Mouse (Mus musculus): ENCODE data around the gene Pitpnc1. TPM values are rescaled to one million over a fixed set of nuclear protein-coding genes. Genes with fewer than 3 reads are reported as not detected.

The Pitpnc1 gene
- total RNA-seq, 1 experiment from 2014 or later, result 39.9 TPM

GRCm38 (mm10) chr11:107287215-107288185, 183.0 kb downstream of the Pitpnc1 start:
- no peak for ATAC-seq (replicated peaks in 1 of 2; ENCODE audit: insufficient read depth in 1 of 2, low FRiP score in 2 of 2, low TSS enrichment in 1 of 2, low read depth in 1 of 2, poor library complexity in 2 of 2, severe bottlenecking in 2 of 2)

- no peak for ATAC-seq (replicated peaks in 1 of 2; ENCODE audit: insufficient read depth in 1 of 2, low FRiP score in 2 of 2, low TSS enrichment in 1 of 2, low read depth in 1 of 2, poor library complexity in 2 of 2, severe bottlenecking in 2 of 2)
Observed at GRCm38 (mm10) chr11:107285731-107286130, 184.8 kb downstream of the Pitpnc1 start.

- no peak for ATAC-seq (replicated peaks in 1 of 2; ENCODE audit: insufficient read depth in 1 of 2, low FRiP score in 2 of 2, low TSS enrichment in 1 of 2, low read depth in 1 of 2, poor library complexity in 2 of 2, severe bottlenecking in 2 of 2)
Observed at GRCm38 (mm10) chr11:107283632-107284031, 186.9 kb downstream of the Pitpnc1 start.

- no peak for ATAC-seq (replicated peaks in 1 of 2; ENCODE audit: insufficient read depth in 1 of 2, low FRiP score in 2 of 2, low TSS enrichment in 1 of 2, low read depth in 1 of 2, poor library complexity in 2 of 2, severe bottlenecking in 2 of 2)
Observed at GRCm38 (mm10) chr11:107282481-107282880, 188.0 kb downstream of the Pitpnc1 start.

GRCm38 (mm10) chr11:107279258-107279657, 191.2 kb downstream of the Pitpnc1 start:
- no peak for ATAC-seq (replicated peaks in 1 of 2; ENCODE audit: insufficient read depth in 1 of 2, low FRiP score in 2 of 2, low TSS enrichment in 1 of 2, low read depth in 1 of 2, poor library complexity in 2 of 2, severe bottlenecking in 2 of 2)

DNA sequence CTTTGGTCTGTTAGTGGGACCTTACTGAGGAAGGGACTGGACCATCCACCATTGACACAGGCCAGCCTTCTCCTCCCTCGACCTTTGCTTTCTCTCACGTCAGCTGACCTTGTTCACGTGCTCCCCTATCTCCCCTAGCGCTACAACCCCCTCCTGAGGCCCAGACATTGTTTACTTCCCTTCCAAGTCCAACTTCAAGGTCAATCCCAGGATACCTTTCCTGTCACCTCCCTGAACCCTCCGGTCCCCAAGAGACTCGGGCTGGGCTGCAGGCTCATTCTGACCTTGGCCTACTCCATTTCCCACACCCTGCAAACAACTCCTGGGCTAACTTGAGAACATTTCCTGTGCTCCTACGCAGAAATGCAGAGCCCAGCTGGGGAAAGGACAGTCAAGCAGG, 193.6 kb downstream of the Pitpnc1 start:
- ATAC-seq (replicated peaks in 1 of 2; ENCODE audit: insufficient read depth in 1 of 2, low FRiP score in 2 of 2, low TSS enrichment in 1 of 2, low read depth in 1 of 2, poor library complexity in 2 of 2, severe bottlenecking in 2 of 2), result no peak

- ATAC-seq (replicated peaks in 1 of 2; ENCODE audit: insufficient read depth in 1 of 2, low FRiP score in 2 of 2, low TSS enrichment in 1 of 2, low read depth in 1 of 2, poor library complexity in 2 of 2, severe bottlenecking in 2 of 2), result 0 out of 4 replicates have a peak, but pooled peaks of 1 of the 2 experiments have one; percentile 25
Observed at GRCm38 (mm10) chr11:107276337-107276736, 194.2 kb downstream of the Pitpnc1 start.

DNA sequence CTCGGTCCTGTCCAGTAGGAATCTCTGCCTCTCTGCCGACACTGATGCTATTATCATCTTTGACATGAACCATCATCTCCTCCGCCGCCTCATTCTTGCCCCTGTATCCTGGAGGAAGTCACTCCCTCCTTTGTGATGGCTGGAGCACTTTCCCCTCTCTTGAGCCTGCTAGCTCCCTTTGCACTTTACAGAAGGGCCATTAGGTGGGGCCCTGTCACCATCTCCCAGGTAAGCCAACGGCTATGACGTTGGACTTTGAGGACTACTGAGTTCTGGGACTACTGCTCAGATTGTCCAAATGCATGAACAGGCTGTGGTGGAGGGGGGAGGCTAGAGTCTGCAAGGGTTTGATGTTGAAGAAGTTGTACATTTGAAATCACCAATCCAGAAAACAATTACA, 194.6 kb downstream of the Pitpnc1 start:
- no peak; a peak in 1 of 4 replicates for ATAC-seq (replicated peaks in 1 of 2; ENCODE audit: insufficient read depth in 1 of 2, low FRiP score in 2 of 2, low TSS enrichment in 1 of 2, low read depth in 1 of 2, poor library complexity in 2 of 2, severe bottlenecking in 2 of 2)

- ATAC-seq (replicated peaks in 1 of 2; ENCODE audit: insufficient read depth in 1 of 2, low FRiP score in 2 of 2, low TSS enrichment in 1 of 2, low read depth in 1 of 2, poor library complexity in 2 of 2, severe bottlenecking in 2 of 2), result no peak
Observed at GRCm38 (mm10) chr11:107274206-107274605, 196.3 kb downstream of the Pitpnc1 start.

GRCm38 (mm10) chr11:107272351-107272975, 198.0 kb downstream of the Pitpnc1 start:
- no peak for ATAC-seq (replicated peaks in 1 of 2; ENCODE audit: insufficient read depth in 1 of 2, low FRiP score in 2 of 2, low TSS enrichment in 1 of 2, low read depth in 1 of 2, poor library complexity in 2 of 2, severe bottlenecking in 2 of 2)

DNA sequence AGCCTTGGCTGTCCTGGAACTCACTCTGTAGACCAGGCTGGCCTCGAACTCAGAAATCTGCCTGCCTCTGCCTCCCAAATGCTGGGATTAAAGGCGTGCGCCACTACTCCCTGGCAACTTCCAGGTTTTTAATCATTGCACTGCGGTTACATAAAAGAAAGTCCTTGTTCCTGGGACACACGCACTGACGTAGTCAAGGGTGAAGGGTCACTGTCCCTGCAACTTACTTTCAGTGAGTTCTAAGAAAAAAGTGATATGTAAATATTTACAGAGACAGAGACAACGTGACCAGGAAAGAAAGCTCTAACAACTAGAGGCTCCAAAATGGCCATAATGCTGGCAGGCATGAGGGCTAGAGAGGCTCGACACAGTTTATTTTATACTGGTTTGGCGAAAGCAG, 199.9 kb downstream of the Pitpnc1 start:
- ATAC-seq (replicated peaks in 1 of 2; ENCODE audit: insufficient read depth in 1 of 2, low FRiP score in 2 of 2, low TSS enrichment in 1 of 2, low read depth in 1 of 2, poor library complexity in 2 of 2, severe bottlenecking in 2 of 2), result no peak

DNA sequence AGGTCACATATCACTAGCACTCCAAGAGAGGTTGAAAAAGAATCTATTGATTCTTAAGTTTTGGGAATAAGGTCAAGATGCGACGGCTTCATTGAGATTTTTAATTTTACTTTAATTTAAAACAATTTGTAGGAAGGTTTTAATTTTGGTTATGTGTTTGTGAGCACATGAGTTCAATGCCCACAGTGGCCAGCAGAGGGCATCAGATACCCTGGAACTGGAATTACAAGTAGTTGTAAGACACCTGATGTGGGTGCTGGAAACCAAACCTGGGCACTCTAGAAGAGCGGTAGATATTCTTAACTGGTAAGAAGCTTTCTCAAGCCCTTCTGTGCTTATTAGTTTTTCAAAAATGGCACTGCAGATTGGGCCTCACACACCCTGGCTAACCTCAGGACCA, 203.0 kb downstream of the Pitpnc1 start:
- ATAC-seq (replicated peaks in 1 of 2; ENCODE audit: insufficient read depth in 1 of 2, low FRiP score in 2 of 2, low TSS enrichment in 1 of 2, low read depth in 1 of 2, poor library complexity in 2 of 2, severe bottlenecking in 2 of 2), result no peak

GRCm38 (mm10) chr11:107265861-107266260, 204.6 kb downstream of the Pitpnc1 start:
- ATAC-seq (replicated peaks in 1 of 2; ENCODE audit: insufficient read depth in 1 of 2, low FRiP score in 2 of 2, low TSS enrichment in 1 of 2, low read depth in 1 of 2, poor library complexity in 2 of 2, severe bottlenecking in 2 of 2), result no peak

DNA sequence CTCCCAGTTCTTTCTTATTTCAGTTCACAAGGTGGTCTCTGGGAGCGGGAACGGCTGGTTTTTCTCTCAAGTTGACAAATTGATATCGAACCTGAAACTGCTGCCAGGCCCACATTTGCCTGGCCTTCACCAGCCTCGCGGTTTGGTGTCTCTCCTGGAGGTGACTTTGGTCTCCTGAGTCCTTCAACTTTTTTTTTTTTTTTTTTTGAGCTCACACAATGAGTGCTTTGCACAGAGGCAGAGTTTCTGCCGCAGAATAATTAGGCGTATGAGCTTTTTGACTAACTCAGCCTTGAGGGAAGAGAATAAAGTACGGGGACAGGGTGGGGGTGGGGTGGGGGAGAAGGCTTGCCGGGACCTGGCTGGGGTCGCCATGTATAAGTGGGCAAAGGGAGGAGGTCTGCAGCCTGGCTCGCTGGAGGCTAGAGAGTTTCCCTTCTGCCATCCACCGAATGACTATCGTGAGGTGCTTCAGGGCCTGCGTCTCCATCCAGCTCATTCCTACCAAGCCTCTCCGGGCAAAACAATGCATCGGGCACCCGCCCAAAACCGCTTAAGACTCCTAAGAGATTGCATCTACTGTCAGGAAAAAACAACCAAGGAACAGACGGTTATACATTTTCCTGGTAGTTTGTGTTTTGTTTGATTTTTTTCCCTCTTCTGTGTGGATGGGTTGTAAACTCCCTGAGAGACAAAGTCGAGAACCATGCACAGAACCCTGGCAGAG, 205.4 kb downstream of the Pitpnc1 start:
- ATAC-seq (replicated peaks in 1 of 2; ENCODE audit: insufficient read depth in 1 of 2, low FRiP score in 2 of 2, low TSS enrichment in 1 of 2, low read depth in 1 of 2, poor library complexity in 2 of 2, severe bottlenecking in 2 of 2), result no peak

- no peak for ATAC-seq (replicated peaks in 1 of 2; ENCODE audit: insufficient read depth in 1 of 2, low FRiP score in 2 of 2, low TSS enrichment in 1 of 2, low read depth in 1 of 2, poor library complexity in 2 of 2, severe bottlenecking in 2 of 2)
Observed at GRCm38 (mm10) chr11:107263838-107264237, 206.7 kb downstream of the Pitpnc1 start.

- no peak for ATAC-seq (replicated peaks in 1 of 2; ENCODE audit: insufficient read depth in 1 of 2, low FRiP score in 2 of 2, low TSS enrichment in 1 of 2, low read depth in 1 of 2, poor library complexity in 2 of 2, severe bottlenecking in 2 of 2)
Observed at GRCm38 (mm10) chr11:107259428-107259827, 211.1 kb downstream of the Pitpnc1 start.

DNA sequence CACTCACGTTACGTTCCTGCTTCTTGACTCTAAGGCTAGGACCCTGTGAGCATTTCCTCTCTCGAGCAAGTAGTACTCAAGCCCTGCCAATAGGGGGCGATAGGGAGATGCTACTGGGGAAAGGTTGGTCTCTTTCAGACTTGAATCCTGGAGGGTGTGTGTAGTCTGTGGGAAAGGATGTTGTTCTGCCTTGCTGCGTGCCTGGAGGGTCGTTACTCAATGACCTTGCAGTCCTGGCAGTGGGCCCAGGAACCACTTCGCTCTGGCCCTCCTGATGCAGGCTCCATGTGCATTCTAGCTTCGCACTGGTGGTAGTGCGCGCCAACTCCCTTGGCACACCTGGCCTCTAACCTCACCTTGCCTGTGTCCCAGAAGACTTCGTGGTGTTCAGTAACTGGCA, 215.3 kb downstream of the Pitpnc1 start:
- ATAC-seq (replicated peaks in 1 of 2; ENCODE audit: insufficient read depth in 1 of 2, low FRiP score in 2 of 2, low TSS enrichment in 1 of 2, low read depth in 1 of 2, poor library complexity in 2 of 2, severe bottlenecking in 2 of 2), result no peak

- no peak for ATAC-seq (replicated peaks in 1 of 2; ENCODE audit: insufficient read depth in 1 of 2, low FRiP score in 2 of 2, low TSS enrichment in 1 of 2, low read depth in 1 of 2, poor library complexity in 2 of 2, severe bottlenecking in 2 of 2)
Observed at GRCm38 (mm10) chr11:107254181-107254580, 216.3 kb downstream of the Pitpnc1 start.
